Mouse (Mus musculus) spleen, adult 2 months (tissue): ENCODE data around the gene Hivep3. TPM values are rescaled to one million over a fixed set of nuclear protein-coding genes. Genes with fewer than 3 reads are reported as not detected.

Source experiments
- DNase-seq, 2 experiments: peaks; one replicate each; pipeline versions ENCODE4 v3.0.0 to v3.0.0-alpha.2; 2012 to 2021; ENCODE audit warnings: low spot score in 2 of 2, low read depth in 1 of 2
- H3K27ac ChIP-seq: fragments of 200-500 bp; 2 replicates; pipeline ENCODE4 v1.5.1; 2012; ENCODE audit warnings: low read length, inconsistent platforms; ENCODE audit not compliant: insufficient read depth
- H3K27me3 ChIP-seq: fragments of 200-500 bp; 2 replicates; pipeline ENCODE4 v1.6.1; 2012; ENCODE audit warnings: mild to moderate bottlenecking, moderate library complexity, low read length, inconsistent platforms; ENCODE audit not compliant: control insufficient read depth, insufficient read depth
- H3K36me3 ChIP-seq: fragments of 200-500 bp; 2 replicates; pipeline ENCODE4 v1.6.1; 2012; ENCODE audit warnings: mild to moderate bottlenecking, low read length, inconsistent platforms; ENCODE audit not compliant: control insufficient read depth, insufficient read depth
- H3K4me1 ChIP-seq: fragments of 200-500 bp; 2 replicates; pipeline ENCODE4 v1.6.1; 2011; ENCODE audit warnings: inconsistent platforms; ENCODE audit not compliant: control insufficient read depth, insufficient read depth, insufficient read length
- H3K4me3 ChIP-seq: fragments of 200-500 bp; 2 replicates; pipeline ENCODE4 v1.5.1; 2011; ENCODE audit warnings: mild to moderate bottlenecking, inconsistent platforms; ENCODE audit not compliant: insufficient read depth, insufficient read length; ENCODE audit errors: extremely low read depth
- CTCF ChIP-seq: fragments of 200-500 bp; IDR thresholded peaks from 2 replicates; pipeline ENCODE4 v1.5.1; 2011; ENCODE audit warnings: mild to moderate bottlenecking, inconsistent platforms; ENCODE audit not compliant: insufficient read depth, insufficient read length, insufficient replicate concordance; ENCODE audit errors: extremely low read depth
- POLR2A ChIP-seq: fragments of 200-500 bp; IDR thresholded peaks from 2 replicates; pipeline ENCODE4 v1.6.1; 2011; ENCODE audit warnings: low read depth, low read length, inconsistent platforms
- WGBS: fragments of 180-500 bp; shearing (Covaris S2); methylation state at CpG from one replicate; pipeline ENCODE4 v1.1.7; 2018; 5-methylcytosine and 5-hydroxymethylcytosine counted together
- polyA plus RNA-seq: library from polyadenylated mRNA; depleted of rRNA; stranded (reverse); fragments of >200 nt; gene quantifications from 2 replicates; pipeline ENCODE4 v1.2.3, GENCODE M21; 2012

Gene Hivep3
- polyA plus RNA-seq, 1 experiment, result 8.7 TPM

DNA sequence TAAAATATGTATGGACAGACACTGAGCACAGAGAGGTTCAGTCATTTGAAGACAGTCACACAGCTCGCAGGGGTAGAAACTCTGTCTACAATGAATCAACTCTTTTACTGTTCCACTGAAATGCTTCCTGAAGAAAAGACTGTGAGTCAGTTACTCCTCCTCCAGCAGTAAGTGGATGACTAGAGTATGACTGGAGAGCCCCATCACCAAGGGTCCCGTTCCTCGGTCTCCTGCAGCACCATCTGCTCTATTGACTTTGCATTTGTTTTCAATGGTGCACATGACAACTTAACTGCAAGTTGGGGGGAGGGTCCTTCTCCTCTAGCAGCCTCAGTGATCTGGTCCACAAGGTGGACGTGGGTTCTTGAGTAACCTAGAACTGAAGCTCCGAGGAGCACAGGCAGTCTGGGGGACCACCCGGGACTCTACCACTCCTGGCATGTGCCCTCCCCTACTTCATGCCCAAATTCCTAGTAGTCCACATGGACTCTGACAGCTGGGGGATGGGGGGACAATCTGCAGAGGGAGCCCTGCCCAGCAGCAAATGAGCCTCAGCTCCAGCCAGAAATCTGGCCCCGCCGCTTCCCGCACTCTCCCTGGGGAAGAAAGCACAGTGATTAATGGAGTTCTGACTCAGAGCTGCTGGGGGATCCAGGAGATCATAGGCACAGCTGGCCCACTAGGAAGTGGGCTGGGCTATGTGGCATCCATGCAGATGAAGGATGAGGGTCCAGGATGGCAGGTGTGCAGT is 333.4 kb downstream of the Hivep3 start:
- H3K27me3 ChIP-seq, result no peaks in the 10 kb centered on the region
- no peak overlapping the region for H3K27ac ChIP-seq
- no peaks in the 10 kb centered on the region for H3K36me3 ChIP-seq
- WGBS, result 93% methylated on average over 9 of the region's 9 CpGs
- H3K4me3 ChIP-seq, result no peak overlapping the region
- TF ChIP-seq POLR2A (no peak), CTCF (no peak)
- no peaks in the 10 kb centered on the region for H3K4me1 ChIP-seq
- no peak for DNase-seq

DNA sequence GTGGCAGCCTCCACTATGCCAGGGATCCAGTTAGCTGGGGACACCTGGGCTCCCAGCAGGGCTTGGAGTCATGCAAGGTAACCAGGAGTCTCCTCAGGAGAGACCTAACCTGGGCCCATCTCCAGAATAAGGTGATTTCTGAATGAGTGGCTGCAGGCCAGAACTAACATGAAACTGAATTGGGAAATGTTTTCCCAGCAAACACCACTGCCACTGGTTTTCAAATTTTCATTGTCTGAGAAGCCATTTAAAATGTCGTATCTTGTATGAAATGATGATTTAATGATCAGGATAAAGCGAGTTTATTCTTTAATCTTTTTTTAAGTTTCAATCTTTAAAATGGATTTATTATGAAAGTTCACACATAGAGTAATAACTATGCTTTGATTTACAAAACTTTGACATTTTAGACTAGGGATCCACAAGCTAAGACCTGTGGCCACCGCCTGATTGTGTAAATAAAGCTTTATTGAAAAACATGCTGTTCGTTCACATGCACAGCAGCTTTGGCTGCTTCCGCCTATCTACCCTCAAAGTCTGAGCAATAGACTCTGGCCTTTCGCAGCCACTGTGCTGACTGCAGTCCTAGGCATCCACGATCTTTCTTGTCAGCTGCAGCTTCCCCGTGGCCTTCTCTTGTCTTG is 334.1 kb downstream of the Hivep3 start:
- Histone ChIP-seq H3K4me3 (no peak overlapping the region), H3K36me3 (no peaks in the 10 kb centered on the region), H3K27me3 (no peaks in the 10 kb centered on the region), H3K4me1 (no peaks in the 10 kb centered on the region), H3K27ac (no peak overlapping the region)
- 94% methylated on average over 8 of the region's 8 CpGs for WGBS
- DNase-seq, result no peak
- TF ChIP-seq CTCF (no peak), POLR2A (no peak)

DNA sequence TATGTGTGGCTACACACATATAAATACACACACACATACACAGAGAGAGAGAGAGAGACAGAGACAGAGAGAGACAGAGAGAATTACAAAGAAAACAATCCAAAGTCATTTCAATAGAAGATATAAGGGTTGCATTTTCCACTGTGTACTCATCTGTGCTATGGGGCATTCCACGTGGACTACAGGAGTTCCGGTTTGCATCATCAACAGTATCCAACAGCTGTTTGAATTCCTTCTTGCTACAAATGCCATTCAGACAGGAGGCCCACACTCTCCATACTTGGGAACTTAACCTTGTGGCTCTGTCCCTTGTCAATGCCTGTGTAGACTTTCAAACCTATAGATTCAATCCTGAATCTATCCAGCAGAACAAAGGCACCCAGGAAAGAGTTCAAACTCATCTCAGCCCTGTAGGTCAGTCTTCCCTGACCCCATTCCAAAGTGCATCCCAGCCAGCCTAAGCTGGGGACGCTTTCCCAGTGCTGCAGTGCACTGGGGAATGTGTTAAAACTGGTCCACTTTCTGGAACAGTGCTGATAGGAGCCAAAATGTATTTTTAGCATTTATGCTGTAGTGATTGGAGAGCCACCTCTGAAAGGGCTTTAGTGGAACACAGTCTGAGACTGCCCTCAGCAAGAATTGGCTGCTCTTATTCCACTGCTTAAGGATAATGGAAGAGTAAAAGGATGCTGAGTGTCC is 335.4 kb downstream of the Hivep3 start:
- no peaks in the 10 kb centered on the region for H3K4me1 ChIP-seq
- TF ChIP-seq POLR2A, result no peak
- no peak for TF ChIP-seq CTCF
- H3K4me3 ChIP-seq, result no peak overlapping the region
- no peak for DNase-seq
- WGBS, result 90% methylated on average over 3 of the region's 3 CpGs
- H3K36me3 ChIP-seq, result no peaks in the 10 kb centered on the region
- H3K27me3 ChIP-seq, result no peaks in the 10 kb centered on the region
- no peak overlapping the region for H3K27ac ChIP-seq

DNA sequence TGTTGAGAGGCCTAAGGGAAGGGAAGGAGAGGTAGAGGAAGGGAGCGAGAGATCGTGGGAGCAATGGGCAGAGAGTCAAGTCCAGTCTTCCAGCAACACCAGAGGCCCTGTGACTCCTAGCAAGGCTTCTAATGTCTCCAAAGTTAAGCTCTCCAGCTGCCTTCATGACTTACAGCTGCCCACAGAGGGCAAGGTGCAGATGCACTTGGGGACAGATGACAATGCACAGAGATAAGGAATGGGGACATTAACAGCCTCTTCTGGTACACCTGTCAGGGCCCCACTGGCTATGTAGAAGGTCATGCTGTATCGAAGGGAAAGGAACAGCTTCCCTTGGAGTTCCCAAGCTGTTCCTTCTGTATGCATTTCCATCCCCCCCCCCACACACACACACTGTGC is 336.0 kb downstream of the Hivep3 start:
- H3K27me3 ChIP-seq, result no peaks in the 10 kb centered on the region
- no peak overlapping the region for H3K27ac ChIP-seq
- WGBS, result 94% methylated on average over 3 of the region's 3 CpGs
- TF ChIP-seq POLR2A (no peak), CTCF (no peak)
- no peaks in the 10 kb centered on the region for H3K4me1 ChIP-seq
- H3K36me3 ChIP-seq, result no peaks in the 10 kb centered on the region
- no peak for DNase-seq
- no peak overlapping the region for H3K4me3 ChIP-seq

GRCm38 (mm10) chr4:120071411-120071810 is 337.8 kb downstream of the Hivep3 start:
- Histone ChIP-seq H3K27ac (no peak overlapping the region), H3K4me3 (no peak overlapping the region), H3K4me1 (no peaks in the 10 kb centered on the region), H3K27me3 (no peaks in the 10 kb centered on the region), H3K36me3 (no peaks in the 10 kb centered on the region)
- no peak for DNase-seq
- TF ChIP-seq CTCF (no peak), POLR2A (no peak)
- WGBS, result 81% methylated on average over 3 of the region's 3 CpGs

DNA sequence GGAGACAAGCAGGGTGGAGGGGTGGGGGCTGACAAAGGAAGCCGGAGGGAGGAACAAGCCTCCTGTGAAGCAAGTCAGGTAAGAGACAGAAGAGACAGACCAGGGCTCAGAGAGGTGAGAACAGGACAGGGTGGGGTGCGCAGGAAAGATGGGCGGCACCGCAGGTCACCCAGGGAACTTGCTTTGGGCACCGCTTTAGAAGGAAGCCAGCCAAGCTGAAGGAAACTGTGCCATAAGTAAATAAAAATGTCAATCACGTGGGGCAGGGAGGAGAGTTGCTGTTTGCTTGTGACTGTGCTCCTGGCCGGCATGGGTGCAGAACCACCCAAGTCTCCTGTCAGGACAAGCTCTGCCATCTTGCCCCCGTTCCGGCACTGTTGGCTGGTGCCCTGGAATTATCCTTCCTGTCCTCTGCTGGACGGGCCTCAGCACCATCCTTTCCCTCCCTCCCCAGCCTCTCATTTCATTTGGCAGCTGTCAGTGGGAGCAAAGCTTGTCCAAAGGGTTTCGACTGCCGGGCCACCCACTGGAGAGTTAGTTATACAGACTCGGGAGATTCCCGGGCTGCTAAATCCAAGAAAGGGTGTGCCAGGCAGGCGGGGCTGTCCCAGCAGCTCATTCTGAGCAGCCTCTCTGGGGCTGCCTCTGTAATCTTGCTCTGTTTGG is 338.4 kb downstream of the Hivep3 start:
- no peak for DNase-seq
- 81% methylated on average over 15 of the region's 15 CpGs for WGBS
- no peak overlapping the region for H3K27ac ChIP-seq

More for the DNA sequence above, 338.4 kb downstream of the Hivep3 start:
- Histone ChIP-seq H3K4me1 (no peaks in the 10 kb centered on the region), H3K36me3 (no peaks in the 10 kb centered on the region), H3K4me3 (no peak overlapping the region), H3K27me3 (no peaks in the 10 kb centered on the region)
- no peak for TF ChIP-seq CTCF
- no peak for TF ChIP-seq POLR2A
